Mouse (Mus musculus) bone marrow, adult 2 months (tissue): ENCODE results near the gene Rcn2.

Source experiments
- CTCF ChIP-seq: fragments of 200-500 bp; IDR thresholded peaks from 2 replicates; pipeline ENCODE4 v1.5.1; 2011; ENCODE audit warnings: low read length, control low read depth; ENCODE audit not compliant: control insufficient read depth, insufficient read depth
- POLR2A ChIP-seq: fragments of 200-500 bp; IDR thresholded peaks from 2 replicates; pipeline ENCODE4 v1.6.1; 2011; ENCODE audit warnings: low read depth, mild to moderate bottlenecking, control low read depth, low read length, borderline replicate concordance; ENCODE audit not compliant: control insufficient read depth

GRCm38 (mm10) chr9:56108174-56108573 lies 66.5 kb downstream of the Rcn2 start:
- TF ChIP-seq CTCF (no peak), POLR2A (no peak)
